Mouse (Mus musculus) megakaryocyte, embryonic 14.5 days (primary cell): ENCODE results near the gene Wdr38. TPM values are rescaled to one million over a fixed set of nuclear protein-coding genes. Genes with fewer than 3 reads are reported as not detected.
"Not testable (repeated sequence)": the region's sequence is repeated elsewhere in the genome, so short reads cannot be mapped to it uniquely, and the experiment has no call there.

ENCODE experiments used
- H3K27me3 ChIP-seq: replicated peaks from 2 replicates; pipeline ENCODE3; 2012; ENCODE audit warnings: inconsistent platforms
- H3K36me3 ChIP-seq: replicated peaks from 2 replicates; pipeline ENCODE3; 2012; ENCODE audit warnings: low read length, inconsistent platforms, mixed read lengths
- H3K4me1 ChIP-seq: 2 replicates; pipeline ENCODE4 v1.6.1; 2012; ENCODE audit warnings: inconsistent platforms
- H3K4me3 ChIP-seq: replicated peaks from 2 replicates; pipeline ENCODE3; 2012; ENCODE audit warnings: moderate library complexity, mild to moderate bottlenecking, inconsistent platforms
- H3K9me3 ChIP-seq: 2 replicates; pipeline ENCODE4 v1.6.1; 2012; ENCODE audit warnings: inconsistent platforms
- FLI1 ChIP-seq: IDR thresholded peaks from 2 replicates; pipeline ENCODE4 v1.6.1; 2012; ENCODE audit warnings: low read length, inconsistent platforms, mixed read lengths
- GATA1 ChIP-seq: IDR thresholded peaks from 3 replicates; pipeline ENCODE4 v1.6.1; 2012; ENCODE audit warnings: mixed read lengths, low read length, inconsistent platforms, borderline replicate concordance
- polyA plus RNA-seq: library from polyadenylated mRNA; stranded (reverse); fragments of >175 nt; gene quantifications from 2 replicates; pipeline ENCODE4 v1.2.3, GENCODE M21; 2012; ENCODE audit warnings: low replicate concordance; ENCODE audit not compliant: insufficient read depth

Gene Wdr38
- polyA plus RNA-seq, 1 experiment: 0.44 TPM

DNA sequence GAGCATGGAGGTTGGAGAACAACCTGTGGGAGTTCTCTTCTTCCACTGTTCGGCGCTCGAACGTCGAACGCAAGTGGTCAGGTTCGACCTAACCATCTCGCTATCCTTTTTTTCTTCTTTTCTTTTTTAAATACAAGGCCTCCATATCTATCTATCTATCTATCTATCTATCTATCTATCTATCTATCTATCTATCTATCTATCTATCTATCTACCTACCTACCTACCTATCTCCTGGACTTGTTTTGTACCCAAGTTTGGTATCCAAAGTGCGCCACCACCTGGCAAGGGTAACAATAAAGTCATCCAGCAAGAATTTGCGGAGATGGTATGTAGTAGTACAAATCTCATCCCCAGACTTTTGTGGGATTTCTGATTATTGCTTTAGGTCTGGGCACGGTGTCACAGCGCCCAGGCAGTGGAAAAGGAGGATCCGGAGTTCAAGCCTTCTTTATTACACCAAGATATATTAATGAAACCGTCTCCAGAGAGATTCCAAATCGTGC, 8.4 kb downstream of the Wdr38 start, which contains the start of gene Rpl35:
Rpl35 (minus strand) TSS at position 51 of the 506 bp plus-strand sequence.
- Histone ChIP-seq H3K4me1 (peaks cover 72% of the 10 kb centered on the region), H3K4me3 (peak within 1 kb of the TSS; percentile 93), H3K9me3 (no peaks in the 10 kb centered on the region), H3K27me3 (no peaks in the 10 kb centered on the region), H3K36me3 (peaks cover 39% of the 10 kb centered on the region)
- TF ChIP-seq FLI1 (no peak), GATA1 (no peak)

DNA sequence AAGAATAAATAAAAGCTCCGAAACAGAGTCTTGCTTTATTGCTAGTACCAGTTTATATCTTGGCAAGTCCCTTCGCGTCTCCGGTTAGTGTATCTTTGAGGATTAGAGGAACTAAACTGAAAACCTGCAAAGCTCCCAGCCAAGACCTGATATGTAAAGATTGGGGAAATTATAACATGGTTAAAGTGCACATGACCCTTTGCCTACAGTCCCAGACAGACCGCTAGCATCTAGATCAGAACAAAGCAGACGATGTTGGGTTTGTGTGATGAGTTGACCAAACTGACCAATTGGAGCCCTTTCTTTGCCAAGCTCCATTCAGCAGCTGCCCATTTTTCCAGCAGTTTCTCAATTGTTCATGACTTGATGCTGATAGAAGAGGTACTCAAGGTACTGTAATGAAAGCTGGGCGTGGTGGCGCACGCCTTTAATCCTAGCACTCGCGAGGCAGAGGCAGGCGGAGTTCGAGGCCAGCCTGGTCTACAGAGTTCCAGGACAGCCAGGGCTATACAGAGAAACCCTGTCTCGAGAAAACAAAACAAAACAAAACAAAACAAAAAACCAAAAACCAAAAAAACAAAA, 9.0 kb downstream of the Wdr38 start:
- peaks cover 73% of the 10 kb centered on the region for H3K4me1 ChIP-seq
- H3K4me3 ChIP-seq: peak overlapping the region; percentile 93
- TF ChIP-seq FLI1 (no peak), GATA1 (no peak)
- H3K9me3 ChIP-seq: no peaks in the 10 kb centered on the region
- H3K27me3 ChIP-seq: no peaks in the 10 kb centered on the region
- peaks cover 39% of the 10 kb centered on the region for H3K36me3 ChIP-seq

GRCm38 (mm10) chr2:39007865-39008264, 10.6 kb downstream of the Wdr38 start:
- TF ChIP-seq GATA1: no peak
- TF ChIP-seq FLI1: peak; percentile 99
- Histone ChIP-seq H3K4me1 (peaks cover 77% of the 10 kb centered on the region), H3K36me3 (peaks cover 39% of the 10 kb centered on the region)

GRCm38 (mm10) chr2:39008350-39008851, 11.1 kb downstream of the Wdr38 start:
- Histone ChIP-seq H3K36me3 (peaks cover 39% of the 10 kb centered on the region), H3K27me3 (no peaks in the 10 kb centered on the region), H3K4me1 (peaks cover 76% of the 10 kb centered on the region)

More at GRCm38 (mm10) chr2:39007865-39008264, 10.6 kb downstream of the Wdr38 start:
- Histone ChIP-seq H3K9me3 (no peaks in the 10 kb centered on the region), H3K4me3 (peak overlapping the region; percentile 97), H3K27me3 (no peaks in the 10 kb centered on the region)

DNA sequence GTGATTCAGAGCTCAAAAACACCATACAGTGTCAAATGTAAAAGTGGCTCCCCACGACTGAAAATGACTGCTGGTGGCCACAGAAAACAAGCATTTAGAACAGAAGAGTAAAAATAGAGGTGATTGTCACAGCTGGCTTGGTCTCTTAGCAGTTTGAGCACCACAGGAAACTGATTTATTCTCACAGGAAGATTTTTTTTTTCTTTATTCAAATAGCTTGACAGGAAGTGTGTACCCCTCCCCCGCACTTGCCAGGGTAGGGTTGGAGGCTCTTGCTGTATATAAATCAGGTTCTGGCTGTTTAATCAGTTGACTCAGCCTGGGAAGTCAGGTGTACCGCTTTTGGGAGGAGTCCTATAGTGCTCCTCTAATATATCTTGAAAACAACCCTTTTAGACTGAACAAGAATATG, 11.7 kb downstream of the Wdr38 start:
- Histone ChIP-seq H3K36me3 (peaks cover 39% of the 10 kb centered on the region), H3K9me3 (no peaks in the 10 kb centered on the region), H3K4me1 (peaks cover 70% of the 10 kb centered on the region), H3K27me3 (no peaks in the 10 kb centered on the region), H3K4me3 (peak overlapping the region; percentile 97)
- TF ChIP-seq GATA1: no peak
- TF ChIP-seq FLI1: no peak

More at GRCm38 (mm10) chr2:39008350-39008851, 11.1 kb downstream of the Wdr38 start:
- TF ChIP-seq FLI1: no peak
- TF ChIP-seq GATA1: no peak
- Histone ChIP-seq H3K4me3 (peak overlapping the region; percentile 97), H3K9me3 (no peaks in the 10 kb centered on the region)

DNA sequence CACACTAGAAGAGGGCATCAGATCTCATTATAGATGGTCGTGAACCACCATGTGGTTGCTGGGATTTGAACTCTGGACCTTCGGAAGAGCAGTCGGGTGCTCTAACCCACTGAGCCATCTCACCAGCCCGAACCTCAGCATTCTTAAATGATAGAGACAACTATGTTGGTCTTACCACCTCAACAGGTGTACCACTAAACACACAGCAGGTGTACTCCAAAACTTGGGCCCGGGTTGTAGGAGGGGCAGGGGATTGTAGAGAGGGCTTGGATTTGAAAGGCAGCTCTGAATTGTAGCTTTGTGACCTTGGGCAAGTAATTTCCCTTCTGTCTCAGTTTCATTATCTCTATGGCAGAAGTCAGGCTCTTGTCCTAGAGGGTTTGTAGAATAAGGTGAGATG, 12.9 kb downstream of the Wdr38 start:
- not testable (repeated sequence) for H3K4me3 ChIP-seq, H3K27me3 ChIP-seq, H3K9me3 ChIP-seq
- Histone ChIP-seq H3K36me3 (peaks cover 50% of the 10 kb centered on the region), H3K4me1 (peaks cover 65% of the 10 kb centered on the region)

DNA sequence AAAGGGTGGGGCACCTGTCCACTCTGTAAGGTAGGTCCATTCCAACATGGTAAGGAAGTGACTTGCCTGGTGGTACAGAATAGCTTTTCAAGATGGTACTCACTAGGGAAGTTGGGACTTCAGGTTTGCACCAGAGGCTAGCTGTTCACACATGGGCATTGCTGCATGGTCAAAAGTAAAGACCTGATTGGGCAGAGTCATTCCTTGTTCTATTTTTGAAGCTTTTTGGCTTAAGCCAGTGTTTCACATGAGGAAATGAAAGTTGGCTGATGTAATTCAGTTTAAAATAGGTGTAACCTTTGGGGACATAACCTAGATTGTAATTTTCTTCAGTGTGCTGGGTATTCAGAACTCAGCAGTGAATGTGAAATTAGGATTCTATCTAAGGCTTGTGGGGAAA, 14.0 kb downstream of the Wdr38 start:
- TF ChIP-seq GATA1: no peak
- TF ChIP-seq FLI1: no peak
- H3K36me3 ChIP-seq: peaks cover 61% of the 10 kb centered on the region
- H3K4me1 ChIP-seq: peaks cover 58% of the 10 kb centered on the region

GRCm38 (mm10) chr2:39011971-39012370, 14.7 kb downstream of the Wdr38 start:
- Histone ChIP-seq H3K4me1 (peaks cover 51% of the 10 kb centered on the region), H3K9me3 (no peaks in the 10 kb centered on the region), H3K4me3 (no peak overlapping the region), H3K27me3 (no peaks in the 10 kb centered on the region), H3K36me3 (peaks cover 68% of the 10 kb centered on the region)
- TF ChIP-seq FLI1: no peak
- TF ChIP-seq GATA1: no peak

More for the DNA sequence above, 14.0 kb downstream of the Wdr38 start:
- Histone ChIP-seq H3K9me3 (no peaks in the 10 kb centered on the region), H3K27me3 (no peaks in the 10 kb centered on the region), H3K4me3 (no peak overlapping the region)

DNA sequence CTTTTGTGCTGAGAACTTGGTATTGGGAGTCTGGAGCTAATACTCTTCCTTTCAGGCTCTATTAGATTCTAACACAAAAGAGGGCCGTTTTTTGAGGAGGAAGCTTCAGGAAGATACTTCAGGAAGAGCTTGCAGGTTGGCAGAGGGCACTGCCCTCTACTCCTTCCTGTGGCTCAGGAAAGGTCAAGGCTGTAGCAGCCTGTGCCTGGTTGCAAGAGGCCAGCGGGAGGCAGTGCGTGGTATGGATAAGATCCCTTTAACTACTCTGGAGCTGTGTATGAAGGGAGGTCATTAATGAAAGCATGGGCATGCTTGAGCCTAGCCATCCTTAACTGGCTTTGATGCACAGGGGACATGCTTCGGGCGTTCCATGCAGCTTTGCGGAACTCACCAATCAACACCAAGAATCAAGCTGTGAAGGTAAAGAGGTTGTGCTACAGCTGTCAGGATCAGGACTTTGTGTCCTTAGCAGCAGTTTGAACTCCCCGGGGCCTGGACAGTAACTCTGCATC, 15.5 kb downstream of the Wdr38 start:
- peaks cover 77% of the 10 kb centered on the region for H3K36me3 ChIP-seq

GRCm38 (mm10) chr2:39016581-39016980, 19.3 kb downstream of the Wdr38 start:
- no peak overlapping the region for H3K4me3 ChIP-seq
- H3K9me3 ChIP-seq: no peaks in the 10 kb centered on the region
- H3K36me3 ChIP-seq: peaks cover 96% of the 10 kb centered on the region
- peaks cover 16% of the 10 kb centered on the region for H3K4me1 ChIP-seq
- no peak for TF ChIP-seq FLI1
- TF ChIP-seq GATA1: no peak
- no peaks in the 10 kb centered on the region for H3K27me3 ChIP-seq

More for the DNA sequence above, 15.5 kb downstream of the Wdr38 start:
- TF ChIP-seq FLI1 (no peak), GATA1 (no peak)
- H3K9me3 ChIP-seq: no peaks in the 10 kb centered on the region
- peak overlapping the region; percentile 9 for H3K4me3 ChIP-seq
- no peaks in the 10 kb centered on the region for H3K27me3 ChIP-seq
- H3K4me1 ChIP-seq: peaks cover 48% of the 10 kb centered on the region
